ENCODE assay signal across 16 mouse cellular contexts in the genomic region with DNA sequence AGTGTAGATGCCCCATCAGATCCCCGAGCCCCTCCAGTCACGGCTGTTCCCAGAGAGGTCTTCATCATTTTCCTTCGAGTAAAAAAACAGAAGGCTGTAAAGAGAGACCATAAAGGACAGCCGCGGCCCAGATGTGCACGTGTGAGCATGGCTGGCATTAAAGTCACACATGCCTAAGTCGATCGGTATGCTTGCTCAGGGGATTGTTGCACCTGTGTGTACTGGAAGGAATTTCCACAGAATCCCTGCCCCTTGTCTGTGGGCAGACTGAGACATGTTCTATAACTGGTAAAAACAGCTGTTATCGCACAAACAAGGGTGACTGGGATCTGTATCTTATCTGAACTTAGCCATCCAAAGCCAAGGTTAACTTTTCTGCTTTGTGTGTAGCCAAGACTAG.
"Had no signal": no experiment of that assay in that cellular context is flagged by ENCODE, and none has a peak within 500 bp of the region (broad histone marks: within the 10 kb centered on the region; RNA-seq: fewer than 3 reads in every experiment).

No protein-coding gene starts in this region.

- H3K4me3 ChIP-seq: layer of hippocampus, adult 2 months; liver, embryonic 15.5 days; midbrain, embryonic 10.5 days; neural tube, embryonic 13.5 days had no signal

- H3K4me2 ChIP-seq: liver, embryonic 11.5 days; liver, embryonic 15.5 days; lung, embryonic 14.5 days; neural tube, embryonic 13.5 days had no signal

- H3K9me3 ChIP-seq: liver, embryonic 15.5 days; midbrain, embryonic 10.5 days; neural tube, embryonic 13.5 days had no signal

- H3K27me3 ChIP-seq: liver, embryonic 15.5 days; neural tube, embryonic 13.5 days had no signal

- DNase-seq: kidney, adult 11 months; kidney, postnatal 10 days; kidney, postnatal 4 days; lung, embryonic 14.5 days; lung, postnatal 10 days; lung, postnatal 4 days; midbrain, embryonic 14.5 days; retina, postnatal 1 day; right cerebral cortex, postnatal 14 days; thymus, adult 18-20 months; thymus, postnatal 14 days had no signal

- H3K4me1 ChIP-seq: liver, embryonic 15.5 days; midbrain, embryonic 10.5 days had no signal

- H3K27ac ChIP-seq: layer of hippocampus, adult 2 months; liver, embryonic 15.5 days; midbrain, embryonic 10.5 days; neural tube, embryonic 13.5 days had no signal

- H3K9ac ChIP-seq: liver, embryonic 15.5 days; lung, embryonic 14.5 days; neural tube, embryonic 13.5 days had no signal
